Mouse (Mus musculus): ENCODE data around the gene Snx32. TPM values are rescaled to one million over a fixed set of nuclear protein-coding genes. Genes with fewer than 3 reads are reported as not detected.
"Not testable (repeated sequence)": the region's sequence is repeated elsewhere in the genome, so short reads cannot be mapped to it uniquely, and the experiment has no call there.

The Snx32 gene
- polyA plus RNA-seq, 1 experiment from 2014 or later: 116 TPM

DNA sequence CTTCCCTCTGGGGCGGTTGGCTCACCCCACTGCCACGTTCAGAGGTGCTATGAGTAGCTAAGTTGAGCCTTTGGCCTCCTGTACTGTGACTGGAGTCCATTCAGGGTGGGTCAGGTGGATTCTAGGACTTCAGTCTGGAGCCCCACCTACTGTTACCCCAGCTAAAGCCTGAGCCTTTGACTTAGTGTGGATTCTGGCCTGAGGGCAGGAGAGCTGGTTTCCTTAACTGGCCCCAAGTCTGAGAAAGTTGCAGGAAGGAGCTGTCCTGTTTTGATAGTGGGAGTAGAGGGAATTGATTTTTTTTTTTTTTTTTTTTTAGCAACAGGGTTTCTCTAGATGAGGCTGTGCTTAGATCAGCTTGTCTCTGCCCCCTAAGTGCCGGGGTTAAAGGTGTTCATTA is 16.0 kb downstream of the Snx32 start:
- Histone ChIP-seq H3K9me3 (replicated peaks; ENCODE audit: control insufficient read depth, low read length, poor library complexity, severe bottlenecking) (no peaks in the 10 kb centered on the region), H3K36me3 (ENCODE audit: control insufficient read depth, insufficient read depth, low read length) (peaks cover 38% of the 10 kb centered on the region), H3K4me1 (ENCODE audit: control insufficient read depth, insufficient read depth, low read length) (peaks cover 20% of the 10 kb centered on the region), H3K4me2 (ENCODE audit: low read length) (no peak overlapping the region), H3K9ac (ENCODE audit: low read depth, low read length) (no peak overlapping the region), H3K4me3 (ENCODE audit: low read depth, low read length) (no peak overlapping the region), H3K27me3 (ENCODE audit: control insufficient read depth, insufficient read depth, low read depth, low read length) (no peaks in the 10 kb centered on the region), H3K27ac (ENCODE audit: low read length) (no peak overlapping the region)
- ATAC-seq: no peak
- WGBS: 89% methylated on average over 3 of the region's 3 CpGs

- H3K9me3 ChIP-seq (replicated peaks; ENCODE audit: control insufficient read depth, low read length, poor library complexity, severe bottlenecking); H3K27me3 ChIP-seq (ENCODE audit: control insufficient read depth, insufficient read depth, low read depth, low read length); H3K4me2 ChIP-seq (ENCODE audit: low read length); H3K9ac ChIP-seq (ENCODE audit: low read depth, low read length); ATAC-seq; H3K4me3 ChIP-seq (ENCODE audit: low read depth, low read length); H3K27ac ChIP-seq (ENCODE audit: low read length): not testable (repeated sequence)
- H3K4me1 ChIP-seq (ENCODE audit: control insufficient read depth, insufficient read depth, low read length): peaks cover 25% of the 10 kb centered on the region
- H3K36me3 ChIP-seq (ENCODE audit: control insufficient read depth, insufficient read depth, low read length): peaks cover 38% of the 10 kb centered on the region
- WGBS: 63% methylated on average over 9 of the region's 9 CpGs
Observed at GRCm38 (mm10) chr19:5493301-5493721, 17.0 kb downstream of the Snx32 start.

DNA sequence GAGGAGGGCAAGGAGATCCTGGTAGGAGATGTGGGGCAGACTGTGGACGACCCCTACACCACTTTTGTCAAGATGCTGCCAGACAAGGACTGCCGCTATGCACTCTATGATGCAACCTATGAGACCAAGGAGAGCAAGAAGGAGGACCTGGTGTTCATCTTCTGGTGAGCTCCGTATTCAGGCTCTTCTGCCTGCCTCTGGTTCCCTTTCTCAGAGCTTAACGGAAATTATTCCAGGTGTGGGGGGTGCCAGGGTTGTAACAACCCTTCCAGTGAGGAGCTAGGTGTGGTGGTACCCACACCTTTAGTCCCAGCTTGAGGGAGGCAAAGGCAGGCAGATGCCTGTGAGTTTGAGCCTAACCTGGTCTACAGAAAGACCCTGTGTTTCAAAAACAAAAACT is 17.7 kb downstream of the Snx32 start:
- Histone ChIP-seq H3K9me3 (replicated peaks; ENCODE audit: control insufficient read depth, low read length, poor library complexity, severe bottlenecking) (no peaks in the 10 kb centered on the region), H3K27me3 (ENCODE audit: control insufficient read depth, insufficient read depth, low read depth, low read length) (no peaks in the 10 kb centered on the region), H3K9ac (ENCODE audit: low read depth, low read length) (no peak overlapping the region), H3K36me3 (ENCODE audit: control insufficient read depth, insufficient read depth, low read length) (peaks cover 36% of the 10 kb centered on the region), H3K4me1 (ENCODE audit: control insufficient read depth, insufficient read depth, low read length) (peaks cover 25% of the 10 kb centered on the region), H3K4me2 (ENCODE audit: low read length) (no peak overlapping the region), H3K27ac (ENCODE audit: low read length) (no peak overlapping the region), H3K4me3 (ENCODE audit: low read depth, low read length) (no peak overlapping the region)
- WGBS: 89% methylated on average over 4 of the region's 4 CpGs
- no peak for ATAC-seq

DNA sequence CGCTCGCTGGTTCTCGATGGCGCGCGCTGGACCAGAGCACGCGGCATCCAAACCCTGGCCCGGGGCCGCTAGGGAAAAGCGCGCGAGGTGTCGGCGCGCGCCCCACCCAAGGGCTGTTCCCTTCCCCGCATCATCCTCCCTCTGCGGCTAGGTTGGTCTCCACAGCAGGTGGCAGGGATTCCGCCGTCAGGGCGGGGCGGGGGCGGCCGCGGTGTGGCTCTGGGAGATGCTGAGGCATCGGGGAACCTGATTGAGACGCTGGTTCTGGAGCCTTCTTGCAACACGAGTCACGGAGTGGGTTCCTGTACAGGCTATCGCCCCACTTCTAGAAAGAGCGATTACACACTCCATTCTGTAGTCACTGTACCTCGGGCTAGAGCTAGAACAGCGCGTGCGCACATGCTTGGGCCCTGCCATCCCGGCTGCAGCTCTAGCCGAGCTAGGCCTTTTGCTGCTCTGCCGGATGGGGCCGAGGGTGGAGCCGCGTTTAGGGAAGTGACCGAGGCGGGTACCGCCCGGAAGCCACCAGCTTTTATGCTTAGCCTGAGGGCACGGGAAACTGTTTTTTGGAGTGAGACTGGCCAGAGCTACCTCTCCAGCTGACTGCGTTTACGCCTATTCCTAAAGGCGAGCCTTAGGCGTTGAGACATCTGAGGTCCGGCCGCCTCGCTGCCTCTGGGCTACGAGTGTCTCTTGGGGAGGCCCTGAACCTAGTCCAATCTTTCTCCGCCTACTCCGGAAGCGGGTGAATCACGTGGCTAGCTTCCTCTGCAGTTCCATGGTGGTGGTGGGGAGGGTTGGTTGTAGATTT is 19.2 kb downstream of the Snx32 start:
- Histone ChIP-seq H3K4me3 (ENCODE audit: low read depth, low read length) (peak overlapping the region; percentile 94), H3K4me2 (ENCODE audit: low read length) (peak overlapping the region; percentile 62), H3K27ac (ENCODE audit: low read length) (peak overlapping the region; percentile 99), H3K4me1 (ENCODE audit: control insufficient read depth, insufficient read depth, low read length) (peaks cover 38% of the 10 kb centered on the region), H3K9ac (ENCODE audit: low read depth, low read length) (peak overlapping the region; percentile 88), H3K9me3 (replicated peaks; ENCODE audit: control insufficient read depth, low read length, poor library complexity, severe bottlenecking) (no peaks in the 10 kb centered on the region), H3K27me3 (ENCODE audit: control insufficient read depth, insufficient read depth, low read depth, low read length) (no peaks in the 10 kb centered on the region), H3K36me3 (ENCODE audit: control insufficient read depth, insufficient read depth, low read length) (peaks cover 24% of the 10 kb centered on the region)
- under 1% methylated on average over 57 of the region's 59 CpGs for WGBS
- ATAC-seq: peak; percentile 30

GRCm38 (mm10) chr19:5490313-5490897 is 19.9 kb downstream of the Snx32 start, which contains the start of gene Cfl1:
Gene Cfl1 (plus strand): TSS chr19:5490455.
- no peaks in the 10 kb centered on the region for H3K9me3 ChIP-seq (replicated peaks; ENCODE audit: control insufficient read depth, low read length, poor library complexity, severe bottlenecking)
- peak within 1 kb of the TSS; percentile 88 for H3K9ac ChIP-seq (ENCODE audit: low read depth, low read length)
- 1% methylated on average over 60 of the region's 62 CpGs for WGBS
- H3K27ac ChIP-seq (ENCODE audit: low read length): peak within 1 kb of the TSS; percentile 99
- H3K4me2 ChIP-seq (ENCODE audit: low read length): peak within 1 kb of the TSS; percentile 84
- H3K4me1 ChIP-seq (ENCODE audit: control insufficient read depth, insufficient read depth, low read length): peaks cover 38% of the 10 kb centered on the region
- no peaks in the 10 kb centered on the region for H3K27me3 ChIP-seq (ENCODE audit: control insufficient read depth, insufficient read depth, low read depth, low read length)
- H3K4me3 ChIP-seq (ENCODE audit: low read depth, low read length): peak within 1 kb of the TSS; percentile 94
- ATAC-seq: peak; percentile 66
- peaks cover 17% of the 10 kb centered on the region for H3K36me3 ChIP-seq (ENCODE audit: control insufficient read depth, insufficient read depth, low read length)

DNA sequence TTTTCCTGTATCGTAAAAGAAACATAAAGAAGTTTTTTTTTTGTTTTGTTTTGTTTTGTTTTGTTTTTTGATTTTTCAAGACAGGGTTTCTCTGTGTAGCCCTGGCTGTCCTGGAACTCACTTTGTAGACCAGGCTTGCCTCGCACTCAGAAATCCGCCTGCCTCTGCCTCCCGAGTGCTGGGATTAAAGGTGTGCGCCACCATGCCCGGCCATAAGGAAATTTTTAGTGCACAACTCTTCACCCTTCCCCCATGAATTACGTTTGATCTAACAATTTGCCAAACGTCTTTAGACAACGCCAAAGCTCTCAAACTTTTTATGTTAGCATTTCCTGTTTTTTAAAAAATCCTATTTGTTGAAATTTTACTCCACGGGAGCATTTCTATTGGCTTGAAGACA is 20.6 kb downstream of the Snx32 start:
- peaks cover 13% of the 10 kb centered on the region for H3K36me3 ChIP-seq (ENCODE audit: control insufficient read depth, insufficient read depth, low read length)
- peaks cover 38% of the 10 kb centered on the region for H3K4me1 ChIP-seq (ENCODE audit: control insufficient read depth, insufficient read depth, low read length)
- H3K9ac ChIP-seq (ENCODE audit: low read depth, low read length); H3K9me3 ChIP-seq (replicated peaks; ENCODE audit: control insufficient read depth, low read length, poor library complexity, severe bottlenecking); ATAC-seq; H3K27me3 ChIP-seq (ENCODE audit: control insufficient read depth, insufficient read depth, low read depth, low read length): not testable (repeated sequence)
- H3K27ac ChIP-seq (ENCODE audit: low read length): peak overlapping the region; percentile 99
- 53% methylated on average over 10 of the region's 10 CpGs for WGBS
- peak overlapping the region; percentile 36 for H3K4me2 ChIP-seq (ENCODE audit: low read length)
- peak overlapping the region; percentile 94 for H3K4me3 ChIP-seq (ENCODE audit: low read depth, low read length)

DNA sequence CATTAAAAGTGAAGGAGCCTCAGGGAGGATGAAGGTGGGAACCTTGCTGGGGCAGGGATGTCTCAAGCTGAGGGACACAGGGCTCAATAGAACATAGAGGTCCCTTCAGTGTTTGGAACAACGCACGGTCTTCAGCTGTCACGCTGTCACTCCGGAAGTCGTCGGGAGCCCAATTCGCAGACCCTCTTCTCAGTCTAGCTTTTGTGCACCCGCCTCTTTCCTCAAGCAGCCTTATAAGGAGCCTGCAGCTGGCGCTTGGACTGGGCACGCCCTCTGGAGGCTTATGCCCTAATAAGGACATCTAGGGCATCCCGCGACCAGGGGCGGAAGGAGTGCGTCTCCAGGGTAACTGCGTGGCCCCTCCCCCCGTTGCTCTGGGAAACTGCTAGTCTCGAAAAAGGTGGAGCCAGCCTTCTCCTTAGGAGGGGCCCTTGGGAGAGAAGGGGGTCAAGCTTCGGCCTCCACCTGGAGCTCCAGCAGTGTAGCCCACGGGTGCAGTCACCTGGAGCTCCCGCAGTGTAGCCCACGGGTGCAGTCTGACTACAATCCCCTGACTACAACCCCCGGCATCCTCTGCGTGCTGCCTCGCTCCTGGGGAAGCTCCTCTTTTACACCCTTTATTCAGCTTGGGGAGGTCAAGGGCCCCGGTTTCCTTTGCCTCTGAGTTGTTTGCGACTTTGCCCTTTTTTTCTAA is 21.3 kb downstream of the Snx32 start:
- under 1% methylated on average over 26 of the region's 26 CpGs for WGBS
- Histone ChIP-seq H3K4me1 (ENCODE audit: control insufficient read depth, insufficient read depth, low read length) (peaks cover 38% of the 10 kb centered on the region), H3K4me3 (ENCODE audit: low read depth, low read length) (peak overlapping the region; percentile 58), H3K4me2 (ENCODE audit: low read length) (peak overlapping the region; percentile 84), H3K36me3 (ENCODE audit: control insufficient read depth, insufficient read depth, low read length) (peaks cover 10% of the 10 kb centered on the region), H3K9ac (ENCODE audit: low read depth, low read length) (peak overlapping the region; percentile 63), H3K9me3 (replicated peaks; ENCODE audit: control insufficient read depth, low read length, poor library complexity, severe bottlenecking) (no peaks in the 10 kb centered on the region), H3K27ac (ENCODE audit: low read length) (peak overlapping the region; percentile 99), H3K27me3 (ENCODE audit: control insufficient read depth, insufficient read depth, low read depth, low read length) (no peaks in the 10 kb centered on the region)
- peak; percentile 81 for ATAC-seq

DNA sequence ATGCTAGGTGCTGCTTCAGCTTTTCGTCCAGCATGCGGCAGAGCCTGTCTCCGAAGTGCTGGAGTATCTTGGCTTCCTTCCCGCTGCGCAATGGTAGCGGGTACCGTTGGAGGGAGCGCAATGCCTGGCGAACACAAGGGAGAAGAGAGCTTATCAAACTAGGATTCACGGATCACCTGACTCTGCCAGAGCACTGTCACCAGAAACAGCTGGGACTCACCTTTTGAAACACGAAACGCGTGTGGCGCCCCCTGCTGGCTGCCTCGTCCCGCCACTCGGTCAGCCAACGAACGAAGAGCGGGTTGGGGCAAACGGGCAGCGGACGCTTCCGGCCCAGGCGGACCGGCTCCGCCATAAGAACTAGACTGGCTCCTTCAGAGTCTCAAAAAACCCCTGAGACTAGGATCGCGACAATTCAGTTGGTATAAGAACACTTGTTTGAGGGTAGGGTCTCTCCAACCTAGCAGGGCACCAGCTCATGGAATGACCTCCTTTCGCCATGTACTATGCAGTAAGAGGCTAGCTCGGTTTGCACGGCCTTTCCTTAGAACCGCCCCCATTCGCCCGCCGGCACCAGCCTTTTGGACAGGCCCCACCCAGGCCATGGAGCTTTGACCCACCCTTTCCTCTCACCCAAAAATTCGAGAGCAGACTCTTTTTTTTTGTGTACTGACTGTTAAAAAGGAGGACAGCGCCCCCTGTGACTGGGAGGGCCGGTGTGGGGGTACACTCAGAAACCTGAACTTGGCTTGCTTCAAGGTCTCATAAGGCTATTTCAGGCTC is 22.4 kb downstream of the Snx32 start, which contains the start of gene Mus81:
Gene Mus81 (minus strand): TSS at position 635 of the 783 bp plus-strand sequence.
- H3K27ac ChIP-seq (ENCODE audit: low read length): peak within 1 kb of the TSS; percentile 99
- H3K27me3 ChIP-seq (ENCODE audit: control insufficient read depth, insufficient read depth, low read depth, low read length): no peaks in the 10 kb centered on the region
- H3K36me3 ChIP-seq (ENCODE audit: control insufficient read depth, insufficient read depth, low read length): peaks cover 14% of the 10 kb centered on the region
- WGBS: under 1% methylated on average over 39 of the region's 39 CpGs
- H3K9ac ChIP-seq (ENCODE audit: low read depth, low read length): peak within 1 kb of the TSS; percentile 70
- H3K4me1 ChIP-seq (ENCODE audit: control insufficient read depth, insufficient read depth, low read length): peaks cover 35% of the 10 kb centered on the region
- peak; percentile 69 for ATAC-seq
- H3K4me2 ChIP-seq (ENCODE audit: low read length): peak within 1 kb of the TSS; percentile 84
- H3K9me3 ChIP-seq (replicated peaks; ENCODE audit: control insufficient read depth, low read length, poor library complexity, severe bottlenecking): no peaks in the 10 kb centered on the region
- peak within 1 kb of the TSS; percentile 58 for H3K4me3 ChIP-seq (ENCODE audit: low read depth, low read length)
